Mouse (Mus musculus): ENCODE measurements around the gene Phactr2.
A peak's percentile ranks its signal among the peaks of the same experiment; 100 is the strongest.
"Not testable (repeated sequence)": the region's sequence is repeated elsewhere in the genome, so short reads cannot be mapped to it uniquely, and the experiment has no call there.

Phactr2 gene

GRCm38 (mm10) chr10:13473833-13474567, at the start of gene Phactr2:
TSS of gene Phactr2 (minus strand) at chr10:13474412.
- no peak for DNase-seq (ENCODE audit: low read depth, low spot score)

- DNase-seq (ENCODE audit: low read depth, low spot score): no peak
Measured at GRCm38 (mm10) chr10:13521857-13522256, 47.6 kb upstream of the Phactr2 start.

GRCm38 (mm10) chr10:13502371-13502770, 28.2 kb upstream of the Phactr2 start:
- DNase-seq (ENCODE audit: low read depth, low spot score): no peak

- peak; percentile 7 for DNase-seq (ENCODE audit: low read depth, low spot score)
Measured at GRCm38 (mm10) chr10:13501533-13501932, 27.3 kb upstream of the Phactr2 start.

GRCm38 (mm10) chr10:13500938-13501496, 26.8 kb upstream of the Phactr2 start:
- peak; percentile 77 for DNase-seq (ENCODE audit: low read depth, low spot score)

- DNase-seq (ENCODE audit: low read depth, low spot score): peak; percentile 4
Measured at GRCm38 (mm10) chr10:13500473-13500872, 26.3 kb upstream of the Phactr2 start.

- no peak for DNase-seq (ENCODE audit: low read depth, low spot score)
Measured at GRCm38 (mm10) chr10:13499331-13499730, 25.1 kb upstream of the Phactr2 start, which contains the start of gene Fuca2. TSS of gene Fuca2 (plus strand) at chr10:13499540.

GRCm38 (mm10) chr10:13496315-13496714, 22.1 kb upstream of the Phactr2 start:
- DNase-seq (ENCODE audit: low read depth, low spot score): no peak

- DNase-seq (ENCODE audit: low read depth, low spot score): no peak
Measured at GRCm38 (mm10) chr10:13493978-13494686, 19.9 kb upstream of the Phactr2 start.

- peak; percentile 76 for DNase-seq (ENCODE audit: low read depth, low spot score)
Measured at GRCm38 (mm10) chr10:13489671-13490070, 15.5 kb upstream of the Phactr2 start.

- no peak for DNase-seq (ENCODE audit: low read depth, low spot score)
Measured at GRCm38 (mm10) chr10:13485958-13486357, 11.7 kb upstream of the Phactr2 start.

- no peak for DNase-seq (ENCODE audit: low read depth, low spot score)
Measured at GRCm38 (mm10) chr10:13479341-13479740, 5.1 kb upstream of the Phactr2 start.

GRCm38 (mm10) chr10:13475121-13475520, 909 bp upstream of the Phactr2 start:
- DNase-seq (ENCODE audit: low read depth, low spot score): no peak

GRCm38 (mm10) chr10:13474568-13474955, 350 bp upstream of the Phactr2 start:
- DNase-seq (ENCODE audit: low read depth, low spot score): no peak

- DNase-seq (ENCODE audit: low read depth, low spot score): no peak
Measured at GRCm38 (mm10) chr10:13473287-13473832, 852 bp downstream of the Phactr2 start.

GRCm38 (mm10) chr10:13470236-13470635, 4.0 kb downstream of the Phactr2 start:
- DNase-seq (ENCODE audit: low read depth, low spot score): no peak

- DNase-seq (ENCODE audit: low read depth, low spot score): not testable (repeated sequence)
Measured at GRCm38 (mm10) chr10:13468025-13468529, 6.1 kb downstream of the Phactr2 start.

GRCm38 (mm10) chr10:13466925-13467324, 7.3 kb downstream of the Phactr2 start:
- peak; percentile 12 for DNase-seq (ENCODE audit: low read depth, low spot score)

GRCm38 (mm10) chr10:13464295-13464694, 9.9 kb downstream of the Phactr2 start:
- DNase-seq (ENCODE audit: low read depth, low spot score): not testable (repeated sequence)

- DNase-seq (ENCODE audit: low read depth, low spot score): no peak
Measured at GRCm38 (mm10) chr10:13453200-13453990, 20.8 kb downstream of the Phactr2 start.

- no peak for DNase-seq (ENCODE audit: low read depth, low spot score)
Measured at GRCm38 (mm10) chr10:13451640-13452039, 22.6 kb downstream of the Phactr2 start.
